Mouse (Mus musculus): ENCODE results near the gene Veph1. TPM values are rescaled to one million over a fixed set of nuclear protein-coding genes. Genes with fewer than 3 reads are reported as not detected.
A peak's percentile ranks its signal among the peaks of the same experiment; 100 is the strongest.

The Veph1 gene
- polyA plus RNA-seq, 1 experiment from 2014 or later, result 17.3 TPM

DNA sequence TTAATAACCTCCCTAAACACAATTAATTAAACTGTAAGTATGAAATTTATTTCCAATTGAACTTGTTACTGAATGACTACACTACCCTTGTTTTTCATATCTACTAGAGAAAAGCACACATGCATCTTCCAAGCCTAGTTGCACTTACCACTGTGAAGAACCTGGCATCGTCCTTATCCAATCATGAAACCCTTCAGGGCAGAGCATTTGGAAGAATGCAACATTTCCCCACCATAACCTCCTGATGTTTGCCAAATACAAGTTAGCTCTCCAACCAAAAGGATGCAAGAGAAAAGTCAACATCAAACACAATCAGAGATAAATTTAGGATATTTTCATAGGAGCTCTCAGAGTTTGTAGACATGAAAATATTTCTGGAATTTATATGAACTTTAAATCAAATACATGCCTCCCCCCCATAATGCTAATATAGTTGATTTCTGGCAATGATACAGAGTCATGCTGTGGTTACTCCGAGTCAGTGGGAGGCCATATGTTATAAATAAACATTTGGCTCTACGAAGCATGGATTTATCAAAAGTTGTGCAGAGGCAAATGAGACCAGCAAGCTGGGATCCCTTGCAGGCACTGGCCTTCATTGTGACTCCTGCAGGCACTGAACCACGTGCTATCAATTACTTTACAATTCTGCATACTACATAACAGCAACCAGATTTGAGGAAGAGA, 165.2 kb downstream of the Veph1 start:
- no peak overlapping the region for H3K4me2 ChIP-seq (ENCODE audit: low read length)
- H3K27ac ChIP-seq, result no peak overlapping the region
- no peaks in the 10 kb centered on the region for H3K9me3 ChIP-seq (replicated peaks; ENCODE audit: low read length)
- DNase-seq (ENCODE audit: low spot score), result peak; percentile 81
- no peak overlapping the region for H3K4me3 ChIP-seq (replicated peaks; ENCODE audit: low read depth, low read length)
- H3K9ac ChIP-seq (ENCODE audit: low read depth, low read length), result no peak overlapping the region
- no peak for TF ChIP-seq CTCF (IDR thresholded peaks at IDR 0.05; ENCODE audit: low read depth)
- 36% methylated on average over 4 of the region's 4 CpGs for WGBS
- no peak for ATAC-seq (replicated peaks; ENCODE audit: low FRiP score, low read depth)
- no peaks in the 10 kb centered on the region for H3K27me3 ChIP-seq (ENCODE audit: insufficient read depth, low read length)
- no peaks in the 10 kb centered on the region for H3K4me1 ChIP-seq (replicated peaks; ENCODE audit: insufficient read depth, low read length)
- no peaks in the 10 kb centered on the region for H3K36me3 ChIP-seq (ENCODE audit: insufficient read depth, low read length)

- ATAC-seq (replicated peaks; ENCODE audit: low FRiP score, low read depth) (no peak), DNase-seq (ENCODE audit: low spot score) (no peak)
- H3K4me3 ChIP-seq (replicated peaks; ENCODE audit: low read depth, low read length), result no peak overlapping the region
- TF ChIP-seq CTCF (IDR thresholded peaks at IDR 0.05; ENCODE audit: low read depth), result no peak
- no peak overlapping the region for H3K9ac ChIP-seq (ENCODE audit: low read depth, low read length)
- no peaks in the 10 kb centered on the region for H3K4me1 ChIP-seq (replicated peaks; ENCODE audit: insufficient read depth, low read length)
- no peaks in the 10 kb centered on the region for H3K36me3 ChIP-seq (ENCODE audit: insufficient read depth, low read length)
- H3K27me3 ChIP-seq (ENCODE audit: insufficient read depth, low read length), result no peaks in the 10 kb centered on the region
- WGBS, result 61% methylated on average over 5 of the region's 5 CpGs
- H3K9me3 ChIP-seq (replicated peaks; ENCODE audit: low read length), result no peaks in the 10 kb centered on the region
- H3K4me2 ChIP-seq (ENCODE audit: low read length), result no peak overlapping the region
- no peak overlapping the region for H3K27ac ChIP-seq
These were observed 166.9 kb downstream of the Veph1 start for GRCm38 (mm10) chr3:66129689-66130088.

GRCm38 (mm10) chr3:66105493-66105892, 191.1 kb downstream of the Veph1 start:
- no peaks in the 10 kb centered on the region for H3K27me3 ChIP-seq (ENCODE audit: insufficient read depth, low read length)
- no peaks in the 10 kb centered on the region for H3K9me3 ChIP-seq (replicated peaks; ENCODE audit: low read length)
- no peaks in the 10 kb centered on the region for H3K36me3 ChIP-seq (ENCODE audit: insufficient read depth, low read length)
- DNase-seq (ENCODE audit: low spot score) (peak; percentile 32), ATAC-seq (replicated peaks; ENCODE audit: low FRiP score, low read depth) (no peak)
- H3K4me3 ChIP-seq (replicated peaks; ENCODE audit: low read depth, low read length), result no peak overlapping the region
- H3K27ac ChIP-seq, result no peak overlapping the region
- H3K4me2 ChIP-seq (ENCODE audit: low read length), result no peak overlapping the region
- TF ChIP-seq CTCF (IDR thresholded peaks at IDR 0.05; ENCODE audit: low read depth), result no peak
- WGBS, result 21% methylated on average over 5 of the region's 5 CpGs
- no peak overlapping the region for H3K9ac ChIP-seq (ENCODE audit: low read depth, low read length)
- H3K4me1 ChIP-seq (replicated peaks; ENCODE audit: insufficient read depth, low read length), result no peaks in the 10 kb centered on the region

- no peaks in the 10 kb centered on the region for H3K4me1 ChIP-seq (replicated peaks; ENCODE audit: insufficient read depth, low read length)
- no peak overlapping the region for H3K9ac ChIP-seq (ENCODE audit: low read depth, low read length)
- ATAC-seq (replicated peaks; ENCODE audit: low FRiP score, low read depth) (no peak), DNase-seq (ENCODE audit: low spot score) (no peak)
- H3K27ac ChIP-seq, result no peak overlapping the region
- no peak overlapping the region for H3K4me3 ChIP-seq (replicated peaks; ENCODE audit: low read depth, low read length)
- no peaks in the 10 kb centered on the region for H3K27me3 ChIP-seq (ENCODE audit: insufficient read depth, low read length)
- no peaks in the 10 kb centered on the region for H3K9me3 ChIP-seq (replicated peaks; ENCODE audit: low read length)
- TF ChIP-seq CTCF (IDR thresholded peaks at IDR 0.05; ENCODE audit: low read depth), result no peak
- WGBS, result 85% methylated on average over 3 of the region's 3 CpGs
- no peak overlapping the region for H3K4me2 ChIP-seq (ENCODE audit: low read length)
- H3K36me3 ChIP-seq (ENCODE audit: insufficient read depth, low read length), result no peaks in the 10 kb centered on the region
These were observed 194.1 kb downstream of the Veph1 start for GRCm38 (mm10) chr3:66102599-66102932.

GRCm38 (mm10) chr3:66101809-66102598, 194.6 kb downstream of the Veph1 start:
- H3K36me3 ChIP-seq (ENCODE audit: insufficient read depth, low read length), result no peaks in the 10 kb centered on the region
- 68% methylated on average over 11 of the region's 11 CpGs for WGBS
- no peak for TF ChIP-seq CTCF (IDR thresholded peaks at IDR 0.05; ENCODE audit: low read depth)
- ATAC-seq (replicated peaks; ENCODE audit: low FRiP score, low read depth), result no peak
- H3K4me2 ChIP-seq (ENCODE audit: low read length), result no peak overlapping the region
- no peaks in the 10 kb centered on the region for H3K27me3 ChIP-seq (ENCODE audit: insufficient read depth, low read length)
- H3K9me3 ChIP-seq (replicated peaks; ENCODE audit: low read length), result no peaks in the 10 kb centered on the region
- no peak overlapping the region for H3K9ac ChIP-seq (ENCODE audit: low read depth, low read length)
- H3K4me3 ChIP-seq (replicated peaks; ENCODE audit: low read depth, low read length), result no peak overlapping the region
- no peaks in the 10 kb centered on the region for H3K4me1 ChIP-seq (replicated peaks; ENCODE audit: insufficient read depth, low read length)
- no peak overlapping the region for H3K27ac ChIP-seq
- no peak for DNase-seq (ENCODE audit: low spot score)

DNA sequence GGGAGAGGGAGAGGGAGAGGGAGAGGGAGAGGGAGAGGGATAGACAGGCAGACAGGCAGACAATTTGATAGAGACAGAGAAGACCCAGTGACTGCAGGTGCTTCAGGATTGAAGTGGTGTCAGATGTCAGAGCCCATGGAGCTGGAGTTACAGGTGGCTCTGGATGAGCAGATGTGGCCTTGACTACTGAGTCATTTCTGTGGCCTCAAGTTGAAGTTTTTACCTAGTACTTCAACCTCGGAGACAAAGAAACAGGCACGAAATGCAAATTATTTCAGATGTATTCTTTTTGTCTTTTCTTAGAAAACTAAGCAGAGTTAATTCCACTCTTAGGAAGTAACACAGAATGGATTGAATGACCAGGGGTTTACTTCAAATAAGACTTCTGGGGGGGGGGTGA, 195.6 kb downstream of the Veph1 start:
- H3K9ac ChIP-seq (ENCODE audit: low read depth, low read length), result no peak overlapping the region
- WGBS, result 82% methylated on average over 2 of the region's 2 CpGs
- no peak overlapping the region for H3K4me2 ChIP-seq (ENCODE audit: low read length)
- H3K36me3 ChIP-seq (ENCODE audit: insufficient read depth, low read length), result no peaks in the 10 kb centered on the region
- no peaks in the 10 kb centered on the region for H3K9me3 ChIP-seq (replicated peaks; ENCODE audit: low read length)
- no peak overlapping the region for H3K27ac ChIP-seq
- H3K4me3 ChIP-seq (replicated peaks; ENCODE audit: low read depth, low read length), result no peak overlapping the region
- TF ChIP-seq CTCF (IDR thresholded peaks at IDR 0.05; ENCODE audit: low read depth), result no peak
- H3K4me1 ChIP-seq (replicated peaks; ENCODE audit: insufficient read depth, low read length), result no peaks in the 10 kb centered on the region
- no peak for ATAC-seq (replicated peaks; ENCODE audit: low FRiP score, low read depth)
- no peak for DNase-seq (ENCODE audit: low spot score)
- H3K27me3 ChIP-seq (ENCODE audit: insufficient read depth, low read length), result no peaks in the 10 kb centered on the region
